8 mouse cellular contexts compared by ENCODE assay signal in the genomic region with DNA sequence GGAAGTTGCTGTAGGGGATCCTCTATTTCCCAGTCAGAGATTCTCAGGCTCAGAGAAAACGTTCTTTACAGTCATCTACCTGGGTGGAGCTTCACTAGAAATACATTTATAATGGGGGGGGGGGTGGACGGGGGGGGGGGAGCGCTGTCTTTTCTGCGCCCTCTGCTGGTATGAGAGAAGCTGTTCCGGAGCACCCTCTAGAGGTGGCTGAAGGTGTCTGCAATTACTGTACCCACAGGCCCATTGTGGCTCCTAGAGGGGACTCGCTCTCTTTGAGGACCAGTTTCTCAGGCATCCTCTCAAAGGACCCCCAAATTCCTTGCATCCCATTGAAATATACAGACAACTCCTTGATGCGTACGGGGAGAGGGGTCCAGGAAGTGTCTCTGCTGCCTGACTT. TPM values are rescaled to one million over a fixed set of nuclear protein-coding genes. Genes with fewer than 3 reads are reported as not detected.
DNase-seq lines count a peak whose midpoint lies in the region; ATAC-seq lines count a peak whose summit lies in the region.

No protein-coding gene starts in this region.

- 32% methylated on average over 6 of the region's 8 CpGs for WGBS in hindbrain, embryonic 11.5 days
- 20% methylated on average over 8 of the region's 8 CpGs for WGBS in hindbrain, embryonic 13.5 days
- 39% methylated on average over 6 of the region's 8 CpGs for WGBS in forebrain, embryonic 12.5 days

- no peak overlapping the region for H3K9ac ChIP-seq in hindbrain, embryonic 11.5 days (ENCODE audit: low read depth, low read length)
- no peak overlapping the region for H3K9ac ChIP-seq in hindbrain, embryonic 13.5 days
- H3K9ac ChIP-seq in forebrain, embryonic 12.5 days = no peak overlapping the region

- H3K27me3 ChIP-seq in hindbrain, embryonic 11.5 days (ENCODE audit: control insufficient read depth, insufficient read depth, low read length) = no peaks in the 10 kb centered on the region
- no peaks in the 10 kb centered on the region; the same call in 1 of the 2 replicates for H3K27me3 ChIP-seq in hindbrain, embryonic 13.5 days
- H3K27me3 ChIP-seq in forebrain, embryonic 12.5 days = peaks cover 12% of the 10 kb centered on the region; the same call in 1 of the 2 replicates

- H3K4me2 ChIP-seq in hindbrain, embryonic 11.5 days (replicated peaks; ENCODE audit: low read depth, low read length) = no peak overlapping the region
- H3K4me2 ChIP-seq in hindbrain, embryonic 13.5 days = no peak overlapping the region
- H3K4me2 ChIP-seq in forebrain, embryonic 12.5 days = no peak overlapping the region

- no peaks in the 10 kb centered on the region for H3K36me3 ChIP-seq in hindbrain, embryonic 11.5 days (ENCODE audit: control insufficient read depth, insufficient read depth, low read length)
- no peaks in the 10 kb centered on the region for H3K36me3 ChIP-seq in hindbrain, embryonic 13.5 days
- no peaks in the 10 kb centered on the region for H3K36me3 ChIP-seq in forebrain, embryonic 12.5 days (replicated peaks)

- H3K9me3 ChIP-seq in hindbrain, embryonic 11.5 days (ENCODE audit: control insufficient read depth, low read length) = no peaks in the 10 kb centered on the region
- no peaks in the 10 kb centered on the region for H3K9me3 ChIP-seq in hindbrain, embryonic 13.5 days
- H3K9me3 ChIP-seq in forebrain, embryonic 12.5 days = no peaks in the 10 kb centered on the region

- no peak overlapping the region for H3K4me3 ChIP-seq in hindbrain, embryonic 11.5 days (ENCODE audit: low read depth, low read length)
- H3K4me3 ChIP-seq in hindbrain, embryonic 13.5 days = no peak overlapping the region
- no peak overlapping the region for H3K4me3 ChIP-seq in forebrain, embryonic 12.5 days (replicated peaks)

- H3K4me1 ChIP-seq in hindbrain, embryonic 11.5 days (replicated peaks; ENCODE audit: control insufficient read depth, insufficient read depth, low read length) = no peaks in the 10 kb centered on the region; the same call in 1 of the 2 replicates
- H3K4me1 ChIP-seq in hindbrain, embryonic 13.5 days (replicated peaks) = peaks cover 5% of the 10 kb centered on the region; the same call in 1 of the 2 replicates
- H3K4me1 ChIP-seq in forebrain, embryonic 12.5 days = peaks cover 10% of the 10 kb centered on the region

- no peak for ATAC-seq in hindbrain, embryonic 11.5 days (ENCODE audit: low FRiP score)
- ATAC-seq in hindbrain, embryonic 13.5 days (ENCODE audit: low FRiP score) = no peak
- ATAC-seq in neutrophil, adult 5-6 weeks (ENCODE audit: extremely low read depth, insufficient number of reproducible peaks, low FRiP score, poor library complexity, severe bottlenecking) = 0 out of 2 replicates have a peak, but pooled peaks have one; percentile 42
- ATAC-seq in forebrain, embryonic 12.5 days (ENCODE audit: low FRiP score) = no peak

- no peak overlapping the region for H3K27ac ChIP-seq in hindbrain, embryonic 11.5 days (ENCODE audit: low read depth, low read length)
- H3K27ac ChIP-seq in hindbrain, embryonic 13.5 days = no peak overlapping the region
- H3K27ac ChIP-seq in forebrain, embryonic 12.5 days = no peak overlapping the region

- DNase-seq in hindbrain, embryonic 11.5 days (ENCODE audit: low spot score) = peak; percentile 50
- peak; percentile 28 for DNase-seq in 416B (ENCODE audit: low read depth)
- DNase-seq in ES-CJ7 (ENCODE audit: low read depth, low spot score) = peak; percentile 49
- DNase-seq in cerebellum, postnatal 14 days = peak; percentile 73 to 79
- peak; percentile 62 to 70 for DNase-seq in kidney, postnatal 4 days

RNA-seq across cellular contexts. Expression of gene Myh3, which starts 23.6 kb away (rescaled TPM):
- polyA plus RNA-seq in hindbrain, embryonic 11.5 days (2014; fragmentation: Nextera tagmentation; extraction: Ambion mirVana) = 2.3 and 4.1 TPM in 2 replicates
- 0.89 and 1.8 TPM in 2 replicates for polyA plus RNA-seq in hindbrain, embryonic 13.5 days (2015; fragmentation: Nextera tagmentation; extraction: Ambion mirVana)
- not detected in 2 replicates for total RNA-seq in neutrophil, adult 5-6 weeks (2017)
- polyA plus RNA-seq in forebrain, embryonic 12.5 days (2016; fragmentation: Nextera tagmentation; extraction: Ambion mirVana) = 0.33 and 0.87 TPM in 2 replicates

RNA-seq across cellular contexts. Expression of gene Sco1, which starts 49.2 kb away (rescaled TPM):
- 16.1 and 20.0 TPM in 2 replicates for polyA plus RNA-seq in hindbrain, embryonic 11.5 days (2014; fragmentation: Nextera tagmentation; extraction: Ambion mirVana)
- 13.1 and 14.1 TPM in 2 replicates for polyA plus RNA-seq in hindbrain, embryonic 13.5 days (2015; fragmentation: Nextera tagmentation; extraction: Ambion mirVana)
- 9.9 and 14.5 TPM in 2 replicates for total RNA-seq in neutrophil, adult 5-6 weeks (2017)
- polyA plus RNA-seq in forebrain, embryonic 12.5 days (2016; fragmentation: Nextera tagmentation; extraction: Ambion mirVana) = 15.8 and 16.4 TPM in 2 replicates

RNA-seq across cellular contexts. Expression of gene Adprm, which starts 49.3 kb away (rescaled TPM):
- 38.7 and 39.0 TPM in 2 replicates for polyA plus RNA-seq in hindbrain, embryonic 11.5 days (2014; fragmentation: Nextera tagmentation; extraction: Ambion mirVana)
- polyA plus RNA-seq in hindbrain, embryonic 13.5 days (2015; fragmentation: Nextera tagmentation; extraction: Ambion mirVana) = 34.5 and 35.2 TPM in 2 replicates
- 36.1 and 43.3 TPM in 2 replicates for total RNA-seq in neutrophil, adult 5-6 weeks (2017)
- 27.0 and 31.9 TPM in 2 replicates for polyA plus RNA-seq in forebrain, embryonic 12.5 days (2016; fragmentation: Nextera tagmentation; extraction: Ambion mirVana)
